Mouse (Mus musculus) cerebellum, adult 2 months (tissue): Measurements from ENCODE around the gene Ina.

Source experiments
- CTCF ChIP-seq: fragments of 200-500 bp; IDR thresholded peaks from 2 replicates; pipeline ENCODE4 v1.5.1; 2011; ENCODE audit warnings: low read depth, mild to moderate bottlenecking, control low read depth, low read length, moderate library complexity, borderline replicate concordance; ENCODE audit not compliant: insufficient read depth
- POLR2A ChIP-seq: fragments of 200-500 bp; IDR thresholded peaks from 2 replicates; pipeline ENCODE4 v1.6.1; 2011; ENCODE audit warnings: low read length, control low read depth, borderline replicate concordance; ENCODE audit not compliant: insufficient read depth

GRCm38 (mm10) chr19:47024954-47025353, 10.5 kb downstream of the Ina start:
- no peak for TF ChIP-seq POLR2A
- TF ChIP-seq CTCF: no peak
